Mouse (Mus musculus) layer of hippocampus, adult 2 months (tissue): Measurements from ENCODE around the gene Epha4. TPM values are rescaled to one million over a fixed set of nuclear protein-coding genes. Genes with fewer than 3 reads are reported as not detected.

Experiments
- DNase-seq, 2 experiments: peaks; one replicate each; pipeline ENCODE4 v3.0.0; 2022; ENCODE audit warnings: low spot score in 2 of 2
- H3K27ac ChIP-seq: fragments of 200-600 bp; 2 replicates; pipeline ENCODE4 v1.8.1; 2022
- H3K4me3 ChIP-seq: fragments of 200-600 bp; 2 replicates; pipeline ENCODE4 v1.8.1; 2022; ENCODE audit warnings: mild to moderate bottlenecking
- CTCF ChIP-seq: fragments of 200-600 bp; conservative IDR thresholded peaks from 2 replicates; pipeline ENCODE4 v1.8.1; 2022; ENCODE audit warnings: antibody characterized with exemption, mild to moderate bottlenecking, moderate library complexity
- microRNA-seq, 2 experiments: library from miRNA; unstranded; fragments of <30 nt; microRNA quantifications; one replicate each; pipeline ENCODE4 v1.2.0; 2021
- total RNA-seq, 2 experiments: library from RNA; stranded (reverse); gene quantifications; 2 replicates each; pipeline ENCODE4 v1.2.3; 2021

The Epha4 gene
- total RNA-seq, 2 experiments from 2014 or later, result 334 to 340 TPM

DNA sequence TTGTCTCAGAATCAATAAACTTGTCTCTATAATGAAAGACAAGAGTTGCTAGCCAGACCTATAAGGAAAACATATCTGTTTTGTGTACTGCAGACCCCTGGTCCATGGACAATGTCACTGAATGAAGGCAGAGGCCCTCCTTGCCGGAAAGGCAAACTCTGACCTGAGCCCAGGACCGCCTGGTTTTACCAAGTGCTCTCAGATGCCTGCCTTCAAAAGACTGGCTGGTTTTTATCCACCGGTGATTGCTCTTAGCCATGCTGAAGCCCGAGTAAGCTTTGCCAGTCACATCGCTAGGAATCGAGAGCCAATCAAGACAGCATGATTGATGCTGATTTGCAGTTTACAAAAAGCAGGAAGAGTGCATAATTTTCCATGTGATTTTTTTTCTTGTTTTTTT is 176.5 kb downstream of the Epha4 start:
- no peak for TF ChIP-seq CTCF
- no peak overlapping the region for H3K4me3 ChIP-seq

GRCm38 (mm10) chr1:77336937-77337336 is 178.0 kb downstream of the Epha4 start:
- no peak for TF ChIP-seq CTCF
- H3K27ac ChIP-seq, result no peak overlapping the region
- no peak for DNase-seq
- H3K4me3 ChIP-seq, result no peak overlapping the region

More for the DNA sequence above, 176.5 kb downstream of the Epha4 start:
- H3K27ac ChIP-seq, result no peak overlapping the region
- DNase-seq, result no peak

GRCm38 (mm10) chr1:77318597-77319127 is 196.2 kb downstream of the Epha4 start:
- Histone ChIP-seq H3K4me3 (no peak overlapping the region), H3K27ac (no peak overlapping the region)
- DNase-seq, result no peak
- no peak for TF ChIP-seq CTCF

Small RNA genes within 50 kb of the gene (microRNA-seq; reads per million reads assigned to microRNA genes)
- gene Mir6352, result 0 reads per million in 2 experiments
